Mouse (Mus musculus) kidney, embryonic 15.5 days (tissue): ENCODE results near the gene Gm13279. TPM values are rescaled to one million over a fixed set of nuclear protein-coding genes. Genes with fewer than 3 reads are reported as not detected.

Experiments used
- polyA plus RNA-seq: library from polyadenylated mRNA; unstranded; fragments of >200 nt; fragmentation: Nextera tagmentation; extraction: Ambion mirVana; gene quantifications from 2 replicates; pipeline ENCODE4 v1.2.1, GENCODE M21; 2015

Gm13279 gene
- polyA plus RNA-seq, 1 experiment from 2014 or later = not detected

Other genes starting within 250 kb of the Gm13279 start
- not detected in 2 replicates for gene Ifna15, start 239.2 kb upstream of the Gm13279 start, polyA plus RNA-seq
- not detected in 2 replicates for gene Ifna14, start 225.6 kb upstream of the Gm13279 start, polyA plus RNA-seq
- not detected in 2 replicates for gene Ifna9, start 205.0 kb upstream of the Gm13279 start, polyA plus RNA-seq
- gene Ifna12, start 194.0 kb upstream of the Gm13279 start, polyA plus RNA-seq = not detected in 2 replicates
- not detected in 2 replicates for gene C87499, start 163.0 kb upstream of the Gm13279 start, polyA plus RNA-seq
- not detected in 2 replicates for gene Ifna13, start 152.9 kb upstream of the Gm13279 start, polyA plus RNA-seq
- gene Ifna16, start 120.5 kb upstream of the Gm13279 start, polyA plus RNA-seq = not detected in 2 replicates
- gene Ifna2, start 113.5 kb upstream of the Gm13279 start, polyA plus RNA-seq = not detected in 2 replicates
- not detected in 2 replicates for gene Ifnab, start 106.0 kb upstream of the Gm13279 start, polyA plus RNA-seq
- 1.1 and 1.2 TPM in 2 replicates for gene Gm26566, start 75.6 kb upstream of the Gm13279 start, polyA plus RNA-seq
- 95.2 and 103 TPM in 2 replicates for gene Klhl9, start 74.9 kb upstream of the Gm13279 start, polyA plus RNA-seq
- not detected in 2 replicates for gene Gm13271, start 42.5 kb upstream of the Gm13279 start, polyA plus RNA-seq
- 0.30 and 0.49 TPM in 2 replicates for gene Gm13283, start 37.3 kb upstream of the Gm13279 start, polyA plus RNA-seq
- 0.23 TPM in 1 of 2 replicates, not detected in the other for gene Gm13290, start 23.6 kb upstream of the Gm13279 start, polyA plus RNA-seq
- not detected in 2 replicates for gene Gm13289, start 20.5 kb upstream of the Gm13279 start, polyA plus RNA-seq
- gene Gm13272, start 17.5 kb upstream of the Gm13279 start, polyA plus RNA-seq = 0.40 TPM in 1 of 2 replicates, not detected in the other
- gene Ifnz, start 15.3 kb upstream of the Gm13279 start, polyA plus RNA-seq = 0.35 TPM in 1 of 2 replicates, not detected in the other
- not detected in 2 replicates for gene Gm13276, start 11.7 kb upstream of the Gm13279 start, polyA plus RNA-seq
- not detected in 2 replicates for gene Gm13277, start 8.8 kb upstream of the Gm13279 start, polyA plus RNA-seq
- not detected in 2 replicates for gene Gm13278, start 5.8 kb upstream of the Gm13279 start, polyA plus RNA-seq
- gene Gm13275, start 2.9 kb upstream of the Gm13279 start, polyA plus RNA-seq = not detected in 2 replicates
- 1.0 and 1.2 TPM in 2 replicates for gene Gm13285, start 2.3 kb downstream of the Gm13279 start, polyA plus RNA-seq
- gene Gm13287, start 5.9 kb downstream of the Gm13279 start, polyA plus RNA-seq = not detected in 2 replicates
- 0.08 TPM in 1 of 2 replicates, not detected in the other for gene Gm13288, start 8.1 kb downstream of the Gm13279 start, polyA plus RNA-seq
- gene Ifna7, start 18.8 kb downstream of the Gm13279 start, polyA plus RNA-seq = not detected in 2 replicates
- not detected in 2 replicates for gene Ifna11, start 22.6 kb downstream of the Gm13279 start, polyA plus RNA-seq
- gene Ifna6, start 30.0 kb downstream of the Gm13279 start, polyA plus RNA-seq = not detected in 2 replicates
- not detected in 2 replicates for gene Ifna5, start 38.1 kb downstream of the Gm13279 start, polyA plus RNA-seq
- gene Ifna4, start 44.5 kb downstream of the Gm13279 start, polyA plus RNA-seq = not detected in 2 replicates
- gene Ifna1, start 52.7 kb downstream of the Gm13279 start, polyA plus RNA-seq = not detected in 2 replicates
- not detected in 2 replicates for gene Ifne, start 82.8 kb downstream of the Gm13279 start, polyA plus RNA-seq